Mouse (Mus musculus): ENCODE data around the gene Rbm20.
A peak's percentile ranks its signal among the peaks of the same experiment; 100 is the strongest.

DNA sequence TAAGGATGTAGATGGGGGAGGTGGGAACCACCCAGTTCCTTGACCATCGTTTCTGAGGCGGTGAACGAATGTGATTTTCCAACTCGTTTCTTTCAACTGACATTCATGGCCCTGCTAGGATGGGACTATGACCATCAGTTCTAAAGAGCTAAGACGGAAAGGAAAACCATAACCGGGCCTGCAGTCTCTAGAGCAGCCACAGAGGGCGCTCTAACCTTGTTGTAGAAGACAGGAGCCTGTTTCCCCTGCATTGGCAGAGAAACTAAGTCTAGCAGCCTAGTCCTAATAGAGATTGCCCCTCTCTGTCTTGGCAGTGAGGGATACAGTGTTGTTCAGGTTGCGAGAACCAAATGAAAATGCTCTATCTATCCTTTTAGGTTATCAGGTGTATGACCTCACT lies 164.8 kb downstream of the Rbm20 start:
- TF ChIP-seq CTCF (IDR thresholded peaks at IDR 0.05; ENCODE audit: low read depth, low read length) (peak; percentile 50), EP300 (IDR thresholded peaks at IDR 0.05; ENCODE audit: insufficient read depth, low read depth, low read length) (no peak)
